In the genomic region with DNA sequence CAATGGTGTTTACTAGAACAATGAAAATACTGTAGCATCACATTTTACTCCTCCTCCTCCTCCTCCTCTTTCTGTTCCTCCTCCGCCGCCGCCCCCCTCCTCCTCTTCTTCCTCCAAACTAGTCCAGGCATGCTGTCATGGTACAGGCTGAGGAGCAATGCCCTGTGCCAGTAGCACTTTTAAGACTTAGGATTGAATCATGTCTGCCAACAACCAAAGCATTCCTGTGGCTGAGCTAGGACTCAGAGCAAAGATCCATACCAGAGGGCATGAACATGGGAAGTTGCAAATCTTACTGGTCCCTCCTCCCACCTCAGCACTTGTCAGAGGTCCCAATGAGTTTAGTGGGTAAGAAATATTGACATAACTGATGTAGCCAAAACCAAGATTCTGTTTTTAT, we compare ENCODE assay signal across 21 mouse cellular contexts.
"Had no signal": no experiment of that assay in that cellular context is flagged by ENCODE, and none has a peak within 500 bp of the region (broad histone marks: within the 10 kb centered on the region; RNA-seq: fewer than 3 reads in every experiment).

No protein-coding gene starts in this region.

- H3K4me1 ChIP-seq: limb, embryonic 10.5 days; limb, embryonic 13.5 days; liver, embryonic 12.5 days; liver, embryonic 15.5 days; lung, embryonic 15.5 days; neural tube, embryonic 12.5 days; neural tube, embryonic 15.5 days had no signal

- H3K4me3 ChIP-seq: layer of hippocampus, adult 2 months; limb, embryonic 10.5 days; limb, embryonic 13.5 days; liver, embryonic 12.5 days; liver, embryonic 15.5 days; lung, embryonic 15.5 days; neural tube, embryonic 12.5 days; neural tube, embryonic 15.5 days had no signal

- H3K27ac ChIP-seq: kidney, postnatal 0 days; layer of hippocampus, adult 2 months; limb, embryonic 10.5 days; limb, embryonic 13.5 days; liver, embryonic 12.5 days; liver, embryonic 15.5 days; lung, embryonic 15.5 days; neural tube, embryonic 12.5 days; neural tube, embryonic 15.5 days; stomach, postnatal 0 days had no signal

- ATAC-seq: liver, embryonic 12.5 days had no signal

- DNase-seq: kidney, adult 2 months; kidney, postnatal 25 days; layer of hippocampus, adult 9-11 months; liver; lung, adult 18-20 months; lung, postnatal 14 days; lung, postnatal 4 days; midbrain, embryonic 14.5 days; right cerebral cortex, postnatal 14 days; right cerebral cortex, postnatal 4 days; thymus, postnatal 25 days had no signal
